Mouse (Mus musculus): Measurements from ENCODE around the gene Nxn.

GRCm38 (mm10) chr11:76298457-76299000 lies 100.4 kb downstream of the Nxn start:
- TF ChIP-seq EP300 (IDR thresholded peaks at IDR 0.05) (no peak), CTCF (IDR thresholded peaks at IDR 0.05) (peak; percentile 61)

Measured in lung, postnatal 0 days (tissue).